Mouse (Mus musculus): ENCODE results near the gene Hip1.

Hip1 gene

GRCm38 (mm10) chr5:135442430-135442829 lies 102.5 kb downstream of the Hip1 start:
- DNase-seq (ENCODE audit: low read depth), result no peak

GRCm38 (mm10) chr5:135435039-135435438 lies 109.9 kb downstream of the Hip1 start:
- no peak for DNase-seq (ENCODE audit: low read depth)

- no peak for DNase-seq (ENCODE audit: low read depth)
Observed at GRCm38 (mm10) chr5:135433861-135434260, 111.1 kb downstream of the Hip1 start.

GRCm38 (mm10) chr5:135431111-135431510 lies 113.8 kb downstream of the Hip1 start:
- DNase-seq (ENCODE audit: low read depth), result no peak

GRCm38 (mm10) chr5:135428786-135429185 lies 116.1 kb downstream of the Hip1 start:
- DNase-seq (ENCODE audit: low read depth), result no peak

- DNase-seq (ENCODE audit: low read depth), result no peak
Observed at GRCm38 (mm10) chr5:135410266-135410665, 134.7 kb downstream of the Hip1 start.

- DNase-seq (ENCODE audit: low read depth), result no peak
Observed at GRCm38 (mm10) chr5:135408114-135408513, 136.8 kb downstream of the Hip1 start.

GRCm38 (mm10) chr5:135405437-135405836 lies 139.5 kb downstream of the Hip1 start:
- DNase-seq (ENCODE audit: low read depth), result no peak

- no peak for DNase-seq (ENCODE audit: low read depth)
Observed at GRCm38 (mm10) chr5:135404623-135405022, 140.3 kb downstream of the Hip1 start.

- peak; percentile 80 for DNase-seq (ENCODE audit: low read depth)
Observed at GRCm38 (mm10) chr5:135400244-135400643, 144.7 kb downstream of the Hip1 start.

GRCm38 (mm10) chr5:135399382-135399781 lies 145.5 kb downstream of the Hip1 start:
- no peak for DNase-seq (ENCODE audit: low read depth)

GRCm38 (mm10) chr5:135395826-135396225 lies 149.1 kb downstream of the Hip1 start:
- DNase-seq (ENCODE audit: low read depth), result peak; percentile 64

GRCm38 (mm10) chr5:135394004-135394823 lies 150.7 kb downstream of the Hip1 start, which contains the start of gene Pom121:
Pom121 (minus strand) TSS chr5:135394546.
- DNase-seq (ENCODE audit: low read depth), result peak; percentile 78

GRCm38 (mm10) chr5:135383771-135384170 lies 161.1 kb downstream of the Hip1 start:
- DNase-seq (ENCODE audit: low read depth), result no peak

GRCm38 (mm10) chr5:135382746-135383145 lies 162.2 kb downstream of the Hip1 start:
- DNase-seq (ENCODE audit: low read depth), result no peak

GRCm38 (mm10) chr5:135381356-135381925 lies 163.5 kb downstream of the Hip1 start:
- DNase-seq (ENCODE audit: low read depth), result no peak

- DNase-seq (ENCODE audit: low read depth), result no peak
Observed at GRCm38 (mm10) chr5:135380681-135381080, 164.2 kb downstream of the Hip1 start.

GRCm38 (mm10) chr5:135376341-135376740 lies 168.6 kb downstream of the Hip1 start:
- no peak for DNase-seq (ENCODE audit: low read depth)

GRCm38 (mm10) chr5:135375167-135375566 lies 169.8 kb downstream of the Hip1 start:
- DNase-seq (ENCODE audit: low read depth), result no peak

GRCm38 (mm10) chr5:135373601-135374000 lies 171.3 kb downstream of the Hip1 start:
- DNase-seq (ENCODE audit: low read depth), result no peak

- DNase-seq (ENCODE audit: low read depth), result no peak
Observed at GRCm38 (mm10) chr5:135371195-135371594, 173.7 kb downstream of the Hip1 start.

- peak; percentile 95 for DNase-seq (ENCODE audit: low read depth)
Observed at GRCm38 (mm10) chr5:135369787-135370654, 174.9 kb downstream of the Hip1 start, which contains the start of gene Nsun5. Nsun5 (plus strand) TSS chr5:135369953.

Measured in c-Kit-positive CD71-negative TER-119-negative erythroid progenitor cells, embryonic 14.5 days (primary cell).